Mouse (Mus musculus): ENCODE data around the gene Dnm3. TPM values are rescaled to one million over a fixed set of nuclear protein-coding genes. Genes with fewer than 3 reads are reported as not detected.
A peak's percentile ranks its signal among the peaks of the same experiment; 100 is the strongest.

Dnm3 gene
- polyA plus RNA-seq, 1 experiment from 2014 or later, result 13.7 TPM

DNA sequence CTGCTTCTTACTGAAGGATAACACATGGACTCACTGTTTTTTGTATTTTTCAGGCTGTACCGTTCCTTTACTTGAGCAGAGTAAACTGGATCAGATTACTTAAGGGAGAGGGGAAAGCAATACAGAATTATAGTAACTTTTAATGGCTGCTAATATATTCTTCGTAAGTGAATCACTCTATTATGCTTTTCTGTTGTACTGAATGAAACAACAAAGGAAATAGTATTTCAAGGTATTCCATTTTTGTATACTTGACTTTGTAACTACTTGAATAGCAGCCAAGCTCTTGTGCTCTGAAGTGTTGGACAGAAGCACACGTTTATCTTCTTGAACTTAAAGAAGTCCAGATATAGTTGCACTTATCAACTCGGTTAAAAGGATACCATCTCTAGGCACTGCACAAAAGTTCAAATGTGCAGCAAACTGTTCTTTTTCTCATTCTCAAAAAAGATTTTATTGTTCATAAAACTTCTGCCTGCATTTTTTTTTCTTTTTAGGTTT lies 256.0 kb downstream of the Dnm3 start:
- H3K4me3 ChIP-seq (replicated peaks), result peak overlapping the region; percentile 32
- peak overlapping the region; percentile 36 for H3K4me2 ChIP-seq (replicated peaks)
- H3K4me1 ChIP-seq, result peaks cover 3% of the 10 kb centered on the region; the same call in 1 of the 2 replicates
- 18% methylated on average over 4 of the region's 4 CpGs for WGBS
- H3K9me3 ChIP-seq (replicated peaks), result no peaks in the 10 kb centered on the region
- no peaks in the 10 kb centered on the region for H3K27me3 ChIP-seq
- H3K27ac ChIP-seq (replicated peaks), result peak overlapping the region; percentile 79
- no peaks in the 10 kb centered on the region for H3K36me3 ChIP-seq
- peak overlapping the region; percentile 33; the same call in 1 of the 2 replicates for H3K9ac ChIP-seq
- no peak for ATAC-seq (ENCODE audit: insufficient number of reproducible peaks, low FRiP score, low TSS enrichment, low read depth)

DNA sequence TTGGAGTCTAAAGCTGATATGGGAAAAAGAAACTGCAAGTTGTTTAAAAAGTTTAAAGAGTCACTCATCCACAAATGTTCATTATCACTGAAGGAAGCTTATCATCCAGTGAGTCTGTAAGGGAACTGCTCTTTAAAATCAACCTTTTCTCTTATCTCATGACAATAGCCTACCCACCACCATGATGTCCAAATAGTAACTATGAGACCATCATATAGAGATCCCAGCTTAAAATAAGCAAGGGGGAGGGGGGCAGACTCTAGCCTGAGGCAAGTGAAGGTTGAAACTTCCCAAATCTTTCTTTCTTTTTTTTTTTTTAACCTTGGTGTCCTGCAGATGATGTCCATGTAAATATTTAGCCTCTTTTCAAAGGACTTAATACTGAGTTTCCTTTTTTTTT lies 256.9 kb downstream of the Dnm3 start:
- Histone ChIP-seq H3K4me1 (peaks cover 11% of the 10 kb centered on the region), H3K9ac (peak overlapping the region; percentile 53), H3K27me3 (no peaks in the 10 kb centered on the region), H3K4me3 (replicated peaks) (peak overlapping the region; percentile 53), H3K36me3 (no peaks in the 10 kb centered on the region), H3K4me2 (replicated peaks) (peak overlapping the region; percentile 45), H3K27ac (replicated peaks) (peak overlapping the region; percentile 99), H3K9me3 (replicated peaks) (no peaks in the 10 kb centered on the region)
- ATAC-seq (ENCODE audit: insufficient number of reproducible peaks, low FRiP score, low TSS enrichment, low read depth), result no peak

DNA sequence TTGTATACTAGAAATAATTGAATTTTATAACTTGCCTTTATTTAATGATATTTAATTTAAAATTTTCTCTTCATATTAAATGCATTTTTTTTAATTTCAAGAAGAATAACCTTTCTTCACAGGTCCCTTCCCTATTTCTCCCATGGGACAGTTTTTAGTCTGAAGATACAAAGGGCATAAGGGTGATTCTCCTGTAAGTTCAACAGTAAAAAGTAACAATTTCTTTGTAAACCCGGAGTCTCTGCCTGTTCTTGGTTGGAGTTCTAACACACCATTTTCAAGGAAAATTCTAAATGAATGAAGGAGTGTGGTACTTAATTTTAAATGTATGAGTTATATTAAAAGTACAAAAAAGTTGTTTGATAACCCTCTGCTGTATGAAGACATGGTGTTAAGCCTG lies 258.1 kb downstream of the Dnm3 start:
- H3K36me3 ChIP-seq, result no peaks in the 10 kb centered on the region
- 22% methylated on average over 1 of the region's 1 CpGs for WGBS
- peaks cover 16% of the 10 kb centered on the region for H3K4me1 ChIP-seq
- H3K4me3 ChIP-seq (replicated peaks), result peak overlapping the region; percentile 53
- H3K27me3 ChIP-seq, result no peaks in the 10 kb centered on the region
- no peaks in the 10 kb centered on the region for H3K9me3 ChIP-seq (replicated peaks)
- peak overlapping the region; percentile 99 for H3K27ac ChIP-seq (replicated peaks)
- no peak overlapping the region for H3K4me2 ChIP-seq (replicated peaks)
- no peak overlapping the region for H3K9ac ChIP-seq
- no peak for ATAC-seq (ENCODE audit: insufficient number of reproducible peaks, low FRiP score, low TSS enrichment, low read depth)

DNA sequence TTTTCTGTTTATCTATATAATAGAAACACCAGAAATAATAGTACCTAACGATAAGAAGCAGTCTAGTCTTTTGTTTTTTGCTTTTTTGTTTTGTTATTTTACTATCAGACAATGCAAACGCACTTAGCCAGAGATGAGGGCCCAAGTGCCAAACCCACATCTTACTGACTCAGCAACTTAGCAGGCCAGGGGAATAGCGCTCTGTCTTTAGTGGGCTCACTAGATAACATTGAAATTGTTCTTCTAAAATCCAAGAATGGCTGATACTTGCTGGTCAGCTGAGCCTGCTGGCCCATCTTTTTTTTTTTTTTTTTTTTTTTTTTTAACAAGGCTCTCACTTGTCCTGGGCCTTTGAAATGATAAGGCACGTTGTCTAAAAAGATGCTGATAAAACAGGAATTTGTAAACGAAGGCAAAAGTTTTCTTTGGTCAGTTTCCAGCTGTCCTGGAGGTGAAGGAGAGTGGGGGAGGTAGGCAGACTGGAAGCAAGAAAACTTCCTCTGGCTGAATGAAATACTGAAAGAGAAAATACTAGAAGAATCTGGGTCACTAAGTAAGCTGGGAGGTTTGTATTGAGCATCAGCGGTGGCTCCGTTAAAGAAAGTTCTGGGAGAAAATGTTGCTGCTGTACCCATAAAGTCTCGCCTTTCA lies 259.2 kb downstream of the Dnm3 start:
- Histone ChIP-seq H3K27me3 (no peaks in the 10 kb centered on the region), H3K4me1 (peaks cover 15% of the 10 kb centered on the region), H3K9ac (peak overlapping the region; percentile 57), H3K36me3 (no peaks in the 10 kb centered on the region), H3K27ac (replicated peaks) (peak overlapping the region; percentile 99), H3K9me3 (replicated peaks) (no peaks in the 10 kb centered on the region), H3K4me3 (replicated peaks) (peak overlapping the region; percentile 53), H3K4me2 (replicated peaks) (0 out of 2 replicates have a peak overlapping the region, but pooled peaks have one; percentile 4)
- 21% methylated on average over 8 of the region's 8 CpGs for WGBS
- ATAC-seq (ENCODE audit: insufficient number of reproducible peaks, low FRiP score, low TSS enrichment, low read depth), result no peak

- peak overlapping the region; percentile 35 for H3K4me2 ChIP-seq (replicated peaks)
- H3K27me3 ChIP-seq, result no peaks in the 10 kb centered on the region
- peak overlapping the region; percentile 99 for H3K27ac ChIP-seq (replicated peaks)
- peaks cover 15% of the 10 kb centered on the region for H3K4me1 ChIP-seq
- WGBS, result 29% methylated on average over 15 of the region's 15 CpGs
- no peaks in the 10 kb centered on the region for H3K36me3 ChIP-seq
- no peaks in the 10 kb centered on the region for H3K9me3 ChIP-seq (replicated peaks)
- peak overlapping the region; percentile 53 for H3K4me3 ChIP-seq (replicated peaks)
- peak overlapping the region; percentile 57 for H3K9ac ChIP-seq
- ATAC-seq (ENCODE audit: insufficient number of reproducible peaks, low FRiP score, low TSS enrichment, low read depth), result peak; percentile 97
Observed at GRCm38 (mm10) chr1:162217340-162217974, 260.4 kb downstream of the Dnm3 start.

GRCm38 (mm10) chr1:162216656-162217055 lies 261.2 kb downstream of the Dnm3 start:
- peak overlapping the region; percentile 6; the same call in 1 of the 2 replicates for H3K4me3 ChIP-seq (replicated peaks)
- H3K9me3 ChIP-seq (replicated peaks), result no peaks in the 10 kb centered on the region
- WGBS, result 13% methylated on average over 4 of the region's 4 CpGs

DNA sequence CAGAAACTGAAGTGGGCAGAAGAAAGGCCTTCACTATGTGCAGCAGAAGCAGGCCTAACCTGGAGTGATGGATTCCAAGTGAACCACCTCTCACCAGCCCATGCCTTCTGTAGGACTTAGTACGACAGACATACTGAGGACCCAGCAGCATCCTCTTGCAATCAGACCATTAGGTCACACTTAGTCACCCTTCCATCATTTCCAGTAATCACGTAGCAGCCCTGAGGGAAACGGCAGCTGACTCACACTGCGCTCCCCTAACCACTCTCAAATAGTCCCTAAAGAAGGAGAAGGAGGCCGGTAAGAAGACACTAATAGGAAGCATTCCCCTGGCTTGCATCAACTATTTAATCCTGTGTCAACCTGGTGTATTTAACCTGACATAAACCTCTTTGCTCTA lies 262.1 kb downstream of the Dnm3 start:
- no peak overlapping the region for H3K4me2 ChIP-seq (replicated peaks)
- WGBS, result 33% methylated on average over 5 of the region's 5 CpGs
- no peak overlapping the region for H3K4me3 ChIP-seq (replicated peaks)
- no peak overlapping the region for H3K9ac ChIP-seq
- H3K4me1 ChIP-seq, result peaks cover 18% of the 10 kb centered on the region
- no peak for ATAC-seq (ENCODE audit: insufficient number of reproducible peaks, low FRiP score, low TSS enrichment, low read depth)
- peak overlapping the region; percentile 99 for H3K27ac ChIP-seq (replicated peaks)
- no peaks in the 10 kb centered on the region for H3K9me3 ChIP-seq (replicated peaks)
- no peaks in the 10 kb centered on the region for H3K27me3 ChIP-seq
- no peaks in the 10 kb centered on the region for H3K36me3 ChIP-seq

More at GRCm38 (mm10) chr1:162216656-162217055, 261.2 kb downstream of the Dnm3 start:
- peak overlapping the region; percentile 21; the same call in 1 of the 2 replicates for H3K9ac ChIP-seq
- H3K4me1 ChIP-seq, result peaks cover 15% of the 10 kb centered on the region
- H3K36me3 ChIP-seq, result no peaks in the 10 kb centered on the region
- H3K4me2 ChIP-seq (replicated peaks), result peak overlapping the region; percentile 35
- peak; percentile 74 for ATAC-seq (ENCODE audit: insufficient number of reproducible peaks, low FRiP score, low TSS enrichment, low read depth)
- peak overlapping the region; percentile 99 for H3K27ac ChIP-seq (replicated peaks)
- no peaks in the 10 kb centered on the region for H3K27me3 ChIP-seq

- Histone ChIP-seq H3K4me1 (peaks cover 40% of the 10 kb centered on the region), H3K9ac (no peak overlapping the region), H3K9me3 (replicated peaks) (no peaks in the 10 kb centered on the region), H3K27me3 (no peaks in the 10 kb centered on the region), H3K27ac (replicated peaks) (peak overlapping the region; percentile 70; the same call in 1 of the 2 replicates), H3K36me3 (no peaks in the 10 kb centered on the region), H3K4me3 (replicated peaks) (no peak overlapping the region), H3K4me2 (replicated peaks) (no peak overlapping the region)
- WGBS, result 50% methylated on average over 8 of the region's 8 CpGs
- ATAC-seq (ENCODE audit: insufficient number of reproducible peaks, low FRiP score, low TSS enrichment, low read depth), result no peak
Observed at GRCm38 (mm10) chr1:162213066-162213465, 264.8 kb downstream of the Dnm3 start.

DNA sequence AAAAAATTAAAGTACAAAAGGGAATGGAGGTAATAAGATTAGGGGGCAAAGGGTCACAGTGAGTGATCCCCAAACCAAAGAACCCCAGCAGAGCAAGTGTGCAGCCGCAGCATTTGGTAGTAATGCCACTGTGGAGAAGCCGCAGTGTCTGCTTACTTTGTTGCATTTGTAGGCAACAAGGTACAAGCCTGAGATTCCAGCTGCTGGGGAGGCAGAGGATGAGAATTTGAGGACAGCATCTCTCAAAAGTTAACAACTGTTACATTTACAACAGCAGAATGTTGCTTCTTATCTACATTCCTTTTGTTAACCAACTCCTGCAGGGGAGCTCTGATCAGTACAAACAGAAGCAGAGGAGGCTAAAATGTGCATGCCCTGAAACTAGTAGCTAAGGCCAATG lies 267.3 kb downstream of the Dnm3 start:
- no peaks in the 10 kb centered on the region for H3K27me3 ChIP-seq
- no peak overlapping the region for H3K9ac ChIP-seq
- no peak for ATAC-seq (ENCODE audit: insufficient number of reproducible peaks, low FRiP score, low TSS enrichment, low read depth)
- H3K4me1 ChIP-seq, result peaks cover 35% of the 10 kb centered on the region
- H3K4me3 ChIP-seq (replicated peaks), result no peak overlapping the region
- H3K9me3 ChIP-seq (replicated peaks), result no peaks in the 10 kb centered on the region
- WGBS, result 62% methylated on average over 2 of the region's 2 CpGs
- no peaks in the 10 kb centered on the region for H3K36me3 ChIP-seq
- H3K4me2 ChIP-seq (replicated peaks), result no peak overlapping the region
- peak overlapping the region; percentile 55; the same call in 1 of the 2 replicates for H3K27ac ChIP-seq (replicated peaks)

GRCm38 (mm10) chr1:162209487-162210149 lies 268.2 kb downstream of the Dnm3 start:
- Histone ChIP-seq H3K27me3 (no peaks in the 10 kb centered on the region), H3K4me3 (replicated peaks) (no peak overlapping the region), H3K4me2 (replicated peaks) (no peak overlapping the region), H3K27ac (replicated peaks) (peak overlapping the region; percentile 83), H3K36me3 (no peaks in the 10 kb centered on the region), H3K4me1 (peaks cover 32% of the 10 kb centered on the region), H3K9ac (no peak overlapping the region), H3K9me3 (replicated peaks) (no peaks in the 10 kb centered on the region)
- 61% methylated on average over 10 of the region's 10 CpGs for WGBS
- ATAC-seq (ENCODE audit: insufficient number of reproducible peaks, low FRiP score, low TSS enrichment, low read depth), result no peak

GRCm38 (mm10) chr1:162209010-162209409 lies 268.8 kb downstream of the Dnm3 start:
- Histone ChIP-seq H3K36me3 (no peaks in the 10 kb centered on the region), H3K9ac (no peak overlapping the region), H3K4me3 (replicated peaks) (no peak overlapping the region), H3K4me2 (replicated peaks) (no peak overlapping the region), H3K27me3 (no peaks in the 10 kb centered on the region), H3K4me1 (peaks cover 32% of the 10 kb centered on the region), H3K9me3 (replicated peaks) (no peaks in the 10 kb centered on the region), H3K27ac (replicated peaks) (peak overlapping the region; percentile 83)
- 66% methylated on average over 9 of the region's 9 CpGs for WGBS
- no peak for ATAC-seq (ENCODE audit: insufficient number of reproducible peaks, low FRiP score, low TSS enrichment, low read depth)

Measured in embryonic facial prominence, embryonic 15.5 days (tissue).